Mouse (Mus musculus): ENCODE data around the gene Neurl3. TPM values are rescaled to one million over a fixed set of nuclear protein-coding genes. Genes with fewer than 3 reads are reported as not detected.
A peak's percentile ranks its signal among the peaks of the same experiment; 100 is the strongest.

The Neurl3 gene
- polyA plus RNA-seq, 1 experiment from 2014 or later, result 14.1 TPM

GRCm38 (mm10) chr1:36306120-36306519, 31.6 kb upstream of the Neurl3 start:
- WGBS, result 55% methylated on average over 6 of the region's 6 CpGs
- DNase-seq (ENCODE audit: low spot score), result no peak
- no peak overlapping the region for H3K9ac ChIP-seq (ENCODE audit: low read depth, low read length)

GRCm38 (mm10) chr1:36304764-36305163, 30.3 kb upstream of the Neurl3 start:
- Histone ChIP-seq H3K36me3 (ENCODE audit: insufficient read depth, low read length) (no peaks in the 10 kb centered on the region), H3K27ac (no peak overlapping the region; the same call in 1 of the 2 replicates), H3K27me3 (ENCODE audit: insufficient read depth, low read length) (no peaks in the 10 kb centered on the region), H3K9ac (ENCODE audit: low read depth, low read length) (no peak overlapping the region), H3K4me3 (replicated peaks; ENCODE audit: low read depth, low read length) (no peak overlapping the region), H3K4me1 (replicated peaks; ENCODE audit: insufficient read depth, low read length) (peaks cover 15% of the 10 kb centered on the region), H3K9me3 (replicated peaks; ENCODE audit: low read length) (no peaks in the 10 kb centered on the region), H3K4me2 (ENCODE audit: low read length) (no peak overlapping the region)
- no peak for ATAC-seq (replicated peaks; ENCODE audit: low FRiP score, low read depth)
- no peak for TF ChIP-seq CTCF (IDR thresholded peaks at IDR 0.05; ENCODE audit: low read depth)
- 51% methylated on average over 7 of the region's 7 CpGs for WGBS
- peak; percentile 22 for DNase-seq (ENCODE audit: low spot score)

More at GRCm38 (mm10) chr1:36306120-36306519, 31.6 kb upstream of the Neurl3 start:
- H3K4me1 ChIP-seq (replicated peaks; ENCODE audit: insufficient read depth, low read length), result peaks cover 18% of the 10 kb centered on the region
- H3K27me3 ChIP-seq (ENCODE audit: insufficient read depth, low read length), result no peaks in the 10 kb centered on the region
- no peaks in the 10 kb centered on the region for H3K9me3 ChIP-seq (replicated peaks; ENCODE audit: low read length)
- ATAC-seq (replicated peaks; ENCODE audit: low FRiP score, low read depth), result no peak
- H3K27ac ChIP-seq, result no peak overlapping the region
- no peak overlapping the region for H3K4me3 ChIP-seq (replicated peaks; ENCODE audit: low read depth, low read length)
- no peak overlapping the region for H3K4me2 ChIP-seq (ENCODE audit: low read length)
- H3K36me3 ChIP-seq (ENCODE audit: insufficient read depth, low read length), result no peaks in the 10 kb centered on the region
- TF ChIP-seq CTCF (IDR thresholded peaks at IDR 0.05; ENCODE audit: low read depth), result no peak

- peak; percentile 86 for DNase-seq (ENCODE audit: low spot score)
- no peaks in the 10 kb centered on the region for H3K9me3 ChIP-seq (replicated peaks; ENCODE audit: low read length)
- H3K4me1 ChIP-seq (replicated peaks; ENCODE audit: insufficient read depth, low read length), result peaks cover 9% of the 10 kb centered on the region
- TF ChIP-seq CTCF (IDR thresholded peaks at IDR 0.05; ENCODE audit: low read depth), result no peak
- peak overlapping the region; percentile 61 for H3K4me2 ChIP-seq (ENCODE audit: low read length)
- ATAC-seq (replicated peaks; ENCODE audit: low FRiP score, low read depth), result peak; percentile 29; the same call in 1 of the 2 replicates
- no peaks in the 10 kb centered on the region for H3K27me3 ChIP-seq (ENCODE audit: insufficient read depth, low read length)
- H3K36me3 ChIP-seq (ENCODE audit: insufficient read depth, low read length), result no peaks in the 10 kb centered on the region
- WGBS, result 8% methylated on average over 30 of the region's 30 CpGs
- no peak overlapping the region for H3K9ac ChIP-seq (ENCODE audit: low read depth, low read length)
- no peak overlapping the region for H3K27ac ChIP-seq
- H3K4me3 ChIP-seq (replicated peaks; ENCODE audit: low read depth, low read length), result peak overlapping the region; percentile 20; the same call in 1 of the 2 replicates
Measured at GRCm38 (mm10) chr1:36303381-36304320, 29.2 kb upstream of the Neurl3 start.

- 26% methylated on average over 6 of the region's 9 CpGs for WGBS
- ATAC-seq (replicated peaks; ENCODE audit: low FRiP score, low read depth), result no peak
Measured at GRCm38 (mm10) chr1:36302957-36303356, 28.5 kb upstream of the Neurl3 start.

GRCm38 (mm10) chr1:36302273-36302672, 27.8 kb upstream of the Neurl3 start:
- Histone ChIP-seq H3K9me3 (replicated peaks; ENCODE audit: low read length) (no peaks in the 10 kb centered on the region), H3K4me3 (replicated peaks; ENCODE audit: low read depth, low read length) (no peak overlapping the region), H3K27me3 (ENCODE audit: insufficient read depth, low read length) (no peaks in the 10 kb centered on the region), H3K27ac (no peak overlapping the region), H3K4me2 (ENCODE audit: low read length) (no peak overlapping the region), H3K9ac (ENCODE audit: low read depth, low read length) (no peak overlapping the region), H3K36me3 (ENCODE audit: insufficient read depth, low read length) (no peaks in the 10 kb centered on the region), H3K4me1 (replicated peaks; ENCODE audit: insufficient read depth, low read length) (peaks cover 5% of the 10 kb centered on the region; the same call in 1 of the 2 replicates)
- no peak for ATAC-seq (replicated peaks; ENCODE audit: low FRiP score, low read depth)
- no peak for TF ChIP-seq CTCF (IDR thresholded peaks at IDR 0.05; ENCODE audit: low read depth)
- WGBS, result 77% methylated on average over 8 of the region's 8 CpGs
- DNase-seq (ENCODE audit: low spot score), result no peak

More at GRCm38 (mm10) chr1:36302957-36303356, 28.5 kb upstream of the Neurl3 start:
- H3K9ac ChIP-seq (ENCODE audit: low read depth, low read length), result no peak overlapping the region
- no peak for TF ChIP-seq CTCF (IDR thresholded peaks at IDR 0.05; ENCODE audit: low read depth)
- no peaks in the 10 kb centered on the region for H3K27me3 ChIP-seq (ENCODE audit: insufficient read depth, low read length)
- H3K36me3 ChIP-seq (ENCODE audit: insufficient read depth, low read length), result no peaks in the 10 kb centered on the region
- H3K27ac ChIP-seq, result no peak overlapping the region
- no peak for DNase-seq (ENCODE audit: low spot score)
- peak overlapping the region; percentile 20; the same call in 1 of the 2 replicates for H3K4me3 ChIP-seq (replicated peaks; ENCODE audit: low read depth, low read length)
- H3K4me1 ChIP-seq (replicated peaks; ENCODE audit: insufficient read depth, low read length), result peaks cover 5% of the 10 kb centered on the region; the same call in 1 of the 2 replicates
- peak overlapping the region; percentile 61 for H3K4me2 ChIP-seq (ENCODE audit: low read length)
- H3K9me3 ChIP-seq (replicated peaks; ENCODE audit: low read length), result no peaks in the 10 kb centered on the region

- no peak for TF ChIP-seq CTCF (IDR thresholded peaks at IDR 0.05; ENCODE audit: low read depth)
- Histone ChIP-seq H3K9me3 (replicated peaks; ENCODE audit: low read length) (no peaks in the 10 kb centered on the region), H3K36me3 (ENCODE audit: insufficient read depth, low read length) (no peaks in the 10 kb centered on the region), H3K4me3 (replicated peaks; ENCODE audit: low read depth, low read length) (no peak overlapping the region), H3K4me2 (ENCODE audit: low read length) (no peak overlapping the region), H3K9ac (ENCODE audit: low read depth, low read length) (no peak overlapping the region), H3K27ac (no peak overlapping the region), H3K27me3 (ENCODE audit: insufficient read depth, low read length) (no peaks in the 10 kb centered on the region), H3K4me1 (replicated peaks; ENCODE audit: insufficient read depth, low read length) (peaks cover 5% of the 10 kb centered on the region; the same call in 1 of the 2 replicates)
- 86% methylated on average over 6 of the region's 6 CpGs for WGBS
- ATAC-seq (replicated peaks; ENCODE audit: low FRiP score, low read depth), result no peak
- no peak for DNase-seq (ENCODE audit: low spot score)
Measured at GRCm38 (mm10) chr1:36300486-36300885, 26.0 kb upstream of the Neurl3 start.
